Mouse (Mus musculus) limb, embryonic 11.5 days (tissue): ENCODE measurements around the gene BC004004. TPM values are rescaled to one million over a fixed set of nuclear protein-coding genes. Genes with fewer than 3 reads are reported as not detected.

ENCODE experiments used
- ATAC-seq: fragments of 200-750 bp; cut with Nextera tagmentation; 2 replicates; pipeline ENCODE4 v1.8.0; 2017; ENCODE audit warnings: low read depth; ENCODE audit not compliant: insufficient number of reproducible peaks, low FRiP score, low TSS enrichment
- DNase-seq: peaks from one replicate; pipeline ENCODE4 v3.0.0-alpha.2; 2015; ENCODE audit warnings: low spot score
- H3K27ac ChIP-seq: fragments of 300-500 bp; sonication (generic); replicated peaks from 2 replicates; pipeline ENCODE4 v1.5.1; 2014; ENCODE audit warnings: low read depth, mild to moderate bottlenecking, low read length
- H3K27me3 ChIP-seq: fragments of 300-500 bp; sonication (generic); 2 replicates; pipeline ENCODE4 v1.6.1; 2014; ENCODE audit warnings: mild to moderate bottlenecking, low read length, mixed read lengths; ENCODE audit not compliant: control insufficient read depth, insufficient read depth
- H3K36me3 ChIP-seq: fragments of 300-500 bp; sonication (generic); 2 replicates; pipeline ENCODE4 v1.6.1; 2014; ENCODE audit warnings: mild to moderate bottlenecking, low read length, moderate library complexity, mixed read lengths; ENCODE audit not compliant: control insufficient read depth, insufficient read depth
- H3K4me1 ChIP-seq: fragments of 300-500 bp; sonication (generic); 2 replicates; pipeline ENCODE4 v1.6.1; 2014; ENCODE audit warnings: low read length, mixed read lengths; ENCODE audit not compliant: control insufficient read depth, insufficient read depth
- H3K4me2 ChIP-seq: fragments of 300-500 bp; sonication (generic); 2 replicates; pipeline ENCODE4 v1.6.1; 2014; ENCODE audit warnings: low read depth, mild to moderate bottlenecking, moderate library complexity; ENCODE audit not compliant: severe bottlenecking
- H3K4me3 ChIP-seq: fragments of 300-500 bp; sonication (generic); 2 replicates; pipeline ENCODE4 v1.5.1; 2014; ENCODE audit warnings: low read depth, low read length
- H3K9ac ChIP-seq: fragments of 300-500 bp; sonication (generic); 2 replicates; pipeline ENCODE4 v1.6.1; 2014; ENCODE audit warnings: mild to moderate bottlenecking, low read length
- H3K9me3 ChIP-seq: fragments of 300-500 bp; sonication (generic); 2 replicates; pipeline ENCODE4 v1.6.1; 2016; ENCODE audit warnings: low read length; ENCODE audit not compliant: control insufficient read depth
- WGBS: fragments of 180-500 bp; shearing (Covaris S2); extraction: QIAGEN DNeasy Blood & Tissue Kit; methylation state at CpG from one replicate; pipeline ENCODE4 v1.1.7; 2014; 5-methylcytosine and 5-hydroxymethylcytosine counted together
- polyA plus RNA-seq: library from polyadenylated mRNA; unstranded; fragments of >200 nt; fragmentation: Nextera tagmentation; extraction: Ambion mirVana; gene quantifications from 2 replicates; pipeline ENCODE4 v1.2.1, GENCODE M21; 2014

Gene BC004004
- polyA plus RNA-seq = 50.0 and 51.5 TPM in 2 replicates

DNA sequence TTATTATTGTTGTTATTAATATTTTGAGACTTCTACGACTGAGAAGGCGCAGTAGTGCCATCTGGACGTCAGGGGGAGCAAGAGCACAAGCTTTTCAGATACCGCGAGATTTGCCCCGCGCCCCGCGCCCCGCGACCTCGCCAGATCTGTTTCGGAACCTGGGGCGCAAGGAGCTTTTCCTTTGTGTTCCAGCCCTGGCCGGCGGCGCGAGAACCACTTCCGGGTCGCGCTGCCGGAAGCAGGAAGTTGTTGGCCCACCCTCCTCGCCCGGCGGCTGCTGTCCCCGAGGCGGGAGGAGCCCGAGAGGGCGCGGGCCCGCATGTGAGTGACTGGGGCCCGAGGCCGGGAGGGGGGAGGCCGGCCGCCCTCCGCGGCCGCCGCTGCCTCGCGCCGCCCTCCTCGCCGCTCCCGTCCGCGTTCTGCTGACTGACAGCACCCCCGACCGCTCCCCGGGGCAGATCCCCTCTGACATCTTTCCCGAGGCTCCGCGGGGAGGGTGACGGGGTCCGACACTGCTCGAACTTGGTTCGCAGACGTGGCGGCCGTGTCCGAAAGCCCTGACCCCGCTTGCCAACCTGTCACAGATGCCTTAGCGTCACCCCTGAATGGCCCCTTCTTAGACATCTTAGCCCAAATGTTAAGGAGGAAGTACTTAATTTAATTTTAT, at the start of gene BC004004:
Gene BC004004 (plus strand): TSS at position 107 of the 667 bp plus-strand sequence.
- peak within 1 kb of the TSS; percentile 71 for H3K27ac ChIP-seq
- no peaks in the 10 kb centered on the region for H3K36me3 ChIP-seq
- ATAC-seq = peak; percentile 81
- peak within 1 kb of the TSS; percentile 92 for H3K9ac ChIP-seq
- peaks cover 8% of the 10 kb centered on the region for H3K4me1 ChIP-seq
- peak within 1 kb of the TSS; percentile 74 for H3K4me2 ChIP-seq
- H3K9me3 ChIP-seq = no peaks in the 10 kb centered on the region
- WGBS = 0% methylated on average over 56 of the region's 63 CpGs
- no peaks in the 10 kb centered on the region for H3K27me3 ChIP-seq
- peak; percentile 97 for DNase-seq
- peak within 1 kb of the TSS; percentile 87 for H3K4me3 ChIP-seq

DNA sequence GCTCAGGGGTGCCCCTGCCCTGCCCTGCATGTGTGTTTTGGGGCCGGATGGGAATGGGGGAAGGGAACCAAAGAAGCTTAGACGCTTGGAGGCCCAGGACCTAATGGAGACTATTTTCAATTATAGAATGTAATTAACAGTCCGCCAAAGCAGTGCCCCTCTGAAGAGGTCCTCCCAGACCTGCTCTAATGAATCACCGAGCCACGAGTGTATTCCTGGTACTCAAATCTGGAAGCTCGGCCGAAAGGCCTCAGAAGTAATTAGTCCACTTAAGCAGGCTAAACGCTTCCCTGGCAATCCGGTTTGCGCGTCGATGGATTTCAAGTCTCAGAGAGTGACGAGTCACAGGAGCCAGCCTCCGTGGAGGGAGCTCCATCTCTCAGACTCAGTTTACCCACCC, 48.0 kb upstream of the BC004004 start:
- ATAC-seq (no peak), DNase-seq (no peak)
- Histone ChIP-seq H3K9me3 (no peaks in the 10 kb centered on the region), H3K4me1 (peaks cover 11% of the 10 kb centered on the region; the same call in 1 of the 2 replicates), H3K4me2 (no peak overlapping the region), H3K27me3 (no peaks in the 10 kb centered on the region), H3K9ac (no peak overlapping the region), H3K36me3 (no peaks in the 10 kb centered on the region), H3K27ac (no peak overlapping the region), H3K4me3 (no peak overlapping the region)
- WGBS = 48% methylated on average over 14 of the region's 14 CpGs

DNA sequence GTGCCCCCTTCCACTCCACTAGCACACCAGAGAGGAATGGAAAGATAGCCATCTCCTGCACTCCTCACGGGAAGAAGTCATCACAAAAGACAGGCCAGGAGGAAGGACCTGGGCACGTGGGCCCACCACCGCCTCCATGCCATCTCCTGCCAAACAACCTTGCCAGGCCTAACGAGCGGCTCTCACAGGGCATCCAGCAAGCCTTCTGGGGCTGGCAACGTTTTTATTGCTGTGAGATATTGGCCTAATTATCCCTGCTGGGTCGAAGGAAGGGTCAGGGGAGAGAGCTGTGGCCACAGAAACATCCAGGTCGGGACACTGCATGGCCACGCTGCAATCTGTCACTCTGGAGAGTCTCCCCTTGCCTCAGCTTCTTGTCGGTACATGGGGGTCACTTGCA, 37.5 kb upstream of the BC004004 start:
- Histone ChIP-seq H3K36me3 (no peaks in the 10 kb centered on the region), H3K4me1 (no peaks in the 10 kb centered on the region)
- ATAC-seq = no peak

DNA sequence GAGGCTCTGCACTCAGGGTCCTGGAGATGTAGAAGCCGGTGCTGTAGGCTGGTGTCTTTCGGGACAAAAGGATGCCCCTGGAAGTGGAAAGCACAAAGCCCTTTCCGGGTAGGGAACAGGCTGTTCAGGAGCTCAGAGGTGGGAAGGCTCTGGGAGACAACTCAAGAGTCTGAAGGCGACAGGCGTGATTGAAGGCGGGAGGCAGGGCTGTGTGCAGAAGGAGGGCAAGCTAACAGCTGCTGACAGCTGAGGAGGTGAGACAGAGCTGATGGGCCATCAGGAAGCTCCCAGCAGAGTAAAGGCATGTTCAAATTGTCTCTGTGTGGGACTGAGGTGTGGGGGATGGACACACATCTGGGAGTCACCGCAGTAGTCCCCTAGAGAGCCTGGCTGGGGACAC, 32.5 kb upstream of the BC004004 start:
- H3K4me2 ChIP-seq = no peak overlapping the region
- H3K9me3 ChIP-seq = no peaks in the 10 kb centered on the region
- no peak for DNase-seq
- peaks cover 11% of the 10 kb centered on the region for H3K4me1 ChIP-seq
- ATAC-seq = no peak
- no peak overlapping the region for H3K27ac ChIP-seq
- 53% methylated on average over 7 of the region's 7 CpGs for WGBS
- H3K4me3 ChIP-seq = no peak overlapping the region
- peaks cover 15% of the 10 kb centered on the region for H3K27me3 ChIP-seq
- H3K36me3 ChIP-seq = no peaks in the 10 kb centered on the region
- H3K9ac ChIP-seq = no peak overlapping the region

More for the DNA sequence above, 37.5 kb upstream of the BC004004 start:
- no peak for DNase-seq
- H3K9ac ChIP-seq = no peak overlapping the region
- no peaks in the 10 kb centered on the region for H3K9me3 ChIP-seq
- no peak overlapping the region for H3K4me2 ChIP-seq
- no peak overlapping the region for H3K4me3 ChIP-seq
- 45% methylated on average over 10 of the region's 10 CpGs for WGBS
- no peak overlapping the region for H3K27ac ChIP-seq
- peaks cover 2% of the 10 kb centered on the region; the same call in 1 of the 2 replicates for H3K27me3 ChIP-seq

DNA sequence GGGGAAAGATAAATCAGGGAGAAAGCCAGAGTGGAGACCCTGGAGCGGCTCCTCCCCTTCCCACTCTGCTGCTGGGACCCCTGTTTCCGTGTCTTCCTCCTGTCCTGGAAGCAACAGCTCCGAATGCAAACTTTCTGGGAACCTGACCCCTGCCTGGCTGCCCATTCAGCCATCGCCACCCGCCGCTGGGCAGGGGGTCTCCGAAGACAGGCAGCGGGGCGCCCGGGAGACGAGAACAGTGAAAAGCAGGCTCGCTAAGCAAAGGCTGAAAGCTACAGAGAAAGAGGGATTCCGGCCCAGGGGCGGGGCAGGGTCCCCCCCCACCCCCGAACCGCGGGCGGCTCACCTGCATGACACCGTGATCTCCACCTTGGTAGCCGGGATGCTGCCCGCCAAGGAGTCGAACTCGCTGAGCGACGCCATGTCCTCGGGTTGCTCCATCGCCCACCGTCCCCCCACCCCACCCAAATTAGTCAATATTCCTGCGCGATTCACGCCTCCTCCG, 31.3 kb upstream of the BC004004 start:
- Histone ChIP-seq H3K27me3 (peaks cover 15% of the 10 kb centered on the region), H3K4me1 (peaks cover 11% of the 10 kb centered on the region), H3K27ac (no peak overlapping the region), H3K4me2 (peak overlapping the region; percentile 100), H3K4me3 (peak overlapping the region; percentile 50), H3K9ac (peak overlapping the region; percentile 56), H3K9me3 (no peaks in the 10 kb centered on the region), H3K36me3 (no peaks in the 10 kb centered on the region)
- DNase-seq (peak; percentile 40), ATAC-seq (no peak)
- under 1% methylated on average over 32 of the region's 32 CpGs for WGBS

DNA sequence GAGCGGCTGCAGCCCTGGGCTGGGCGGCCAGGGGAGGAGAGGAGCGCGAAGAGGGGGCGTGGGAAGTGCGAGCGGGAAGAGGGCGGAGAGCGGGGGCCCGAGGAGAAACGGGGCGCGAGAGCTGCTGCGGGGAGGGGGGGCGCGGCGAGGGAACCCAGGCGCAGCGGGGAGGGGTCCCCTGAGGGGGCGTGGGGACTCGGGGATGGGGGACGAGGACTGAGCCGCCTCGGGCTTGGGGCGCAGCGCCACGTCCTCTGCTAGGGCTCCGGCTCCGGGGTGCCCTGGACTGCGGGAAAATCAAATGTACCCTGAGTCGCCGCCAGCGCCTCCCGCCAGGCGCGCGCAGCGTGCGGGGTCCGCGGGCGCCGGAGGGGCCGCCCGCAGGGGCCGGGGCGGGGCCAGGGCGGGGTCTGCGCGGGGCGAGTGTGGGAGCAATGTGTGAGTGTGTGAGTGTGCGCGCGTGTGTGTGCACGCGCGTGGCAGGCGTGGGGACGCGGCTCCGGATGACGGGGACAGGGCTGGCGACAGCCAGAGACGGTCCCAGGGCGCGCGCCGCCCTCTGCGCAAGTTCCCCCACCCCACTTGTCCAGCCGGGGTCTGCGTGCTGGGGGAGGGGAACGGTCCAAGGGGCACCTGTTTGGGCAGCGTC, 30.7 kb upstream of the BC004004 start, which contains the start of gene Cpne5:
Gene Cpne5 (minus strand): TSS at position 396 of the 649 bp plus-strand sequence.
- H3K9me3 ChIP-seq = no peaks in the 10 kb centered on the region
- H3K27ac ChIP-seq = no peak within 1 kb of the TSS
- H3K36me3 ChIP-seq = no peaks in the 10 kb centered on the region
- peak within 1 kb of the TSS; percentile 56 for H3K9ac ChIP-seq
- H3K27me3 ChIP-seq = peaks cover 15% of the 10 kb centered on the region
- H3K4me1 ChIP-seq = peaks cover 11% of the 10 kb centered on the region
- ATAC-seq = no peak; the same call in 1 of the 2 replicates
- peak within 1 kb of the TSS; percentile 50 for H3K4me3 ChIP-seq
- peak within 1 kb of the TSS; percentile 100 for H3K4me2 ChIP-seq
- WGBS = under 1% methylated on average over 56 of the region's 73 CpGs
- no peak for DNase-seq

DNA sequence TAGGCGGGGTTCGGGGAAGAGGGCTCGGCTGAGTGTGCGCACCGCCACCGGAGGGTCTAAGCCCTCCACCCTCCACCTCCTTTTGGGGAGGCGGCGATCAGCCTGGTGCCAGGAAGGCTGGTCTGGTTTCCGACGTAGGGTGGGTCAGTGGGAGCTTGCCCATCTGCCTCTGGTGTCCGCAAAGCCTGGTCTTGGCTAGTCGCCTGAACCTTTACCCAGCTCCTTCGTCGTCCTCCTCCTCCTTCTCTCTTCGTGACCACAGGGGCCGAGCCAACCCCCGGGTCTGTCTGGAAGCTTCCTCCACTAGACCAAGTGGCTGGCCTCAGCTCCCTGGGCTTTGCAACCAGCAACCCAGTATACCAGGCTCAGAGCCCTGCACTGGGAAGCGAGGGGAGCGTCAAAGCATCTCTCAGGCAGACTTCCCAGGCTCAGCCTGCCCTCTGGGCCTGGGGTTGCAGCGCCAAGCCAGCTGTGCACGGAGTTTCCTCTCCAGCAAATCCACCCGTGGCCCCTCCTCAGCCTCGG, 30.1 kb upstream of the BC004004 start:
- ATAC-seq (no peak), DNase-seq (peak; percentile 50)
- no peak overlapping the region for H3K27ac ChIP-seq
- no peak overlapping the region; the same call in 1 of the 2 replicates for H3K9ac ChIP-seq
- H3K4me3 ChIP-seq = peak overlapping the region; percentile 50
- no peaks in the 10 kb centered on the region for H3K9me3 ChIP-seq
- H3K27me3 ChIP-seq = peaks cover 15% of the 10 kb centered on the region
- peaks cover 11% of the 10 kb centered on the region for H3K4me1 ChIP-seq
- 3% methylated on average over 23 of the region's 23 CpGs for WGBS
- peak overlapping the region; percentile 100 for H3K4me2 ChIP-seq
- no peaks in the 10 kb centered on the region for H3K36me3 ChIP-seq

DNA sequence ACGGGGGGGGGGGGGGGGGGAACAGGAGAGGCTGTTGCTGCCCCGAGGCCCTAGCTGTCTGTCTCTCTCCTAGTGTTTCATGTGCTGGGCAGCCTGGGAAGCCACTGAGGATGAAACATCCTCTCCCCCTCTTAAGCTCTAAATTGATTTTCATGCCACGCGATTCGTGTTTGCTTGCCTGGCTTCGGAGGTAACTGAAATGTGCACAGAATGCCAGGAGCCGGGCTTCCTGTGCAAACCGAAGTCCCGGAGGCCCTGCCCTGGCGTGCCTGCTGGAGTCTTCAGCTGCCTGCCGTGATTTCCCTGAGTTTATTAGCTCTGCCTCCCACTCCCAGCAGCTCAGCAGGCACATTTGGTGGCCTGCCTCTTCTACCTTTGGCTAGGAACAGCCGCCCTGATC, 23.7 kb upstream of the BC004004 start:
- Histone ChIP-seq H3K4me3 (no peak overlapping the region), H3K9ac (peak overlapping the region; percentile 3; the same call in 1 of the 2 replicates), H3K4me1 (peaks cover 21% of the 10 kb centered on the region), H3K27me3 (no peaks in the 10 kb centered on the region), H3K4me2 (no peak overlapping the region), H3K27ac (0 out of 2 replicates have a peak overlapping the region, but pooled peaks have one; percentile 10), H3K36me3 (peaks cover 3% of the 10 kb centered on the region), H3K9me3 (no peaks in the 10 kb centered on the region)
- 29% methylated on average over 11 of the region's 12 CpGs for WGBS
- ATAC-seq (no peak), DNase-seq (peak; percentile 55)
